Mouse (Mus musculus) T-helper 1 cell (primary cell): ENCODE measurements around the gene Gspt2.
"Not testable (repeated sequence)": the region's sequence is repeated elsewhere in the genome, so short reads cannot be mapped to it uniquely, and the experiment has no call there.

Experiments used
- in situ Hi-C: fragments of 300-600 bp; cut with MboI, MseI; formaldehyde crosslinking; loops from one replicate; pipeline ENCODE4 v1.15.1; 2025; ENCODE audit warnings: high pct_unique_total_duplicates

Gene Gspt2

GRCm38 (mm10) chrX:94635961-94636563, at the start of gene Gspt2:
Gene Gspt2, plus strand, starts transcription at chrX:94636069.
- in situ Hi-C loops, result no loop called here

- in situ Hi-C loops, result loop anchor here (5.0 kb wide), 1 partner anchor 53 kb away; no protein-coding TSS in a partner anchor
These were observed 10.8 kb upstream of the Gspt2 start for GRCm38 (mm10) chrX:94624835-94625803.

- in situ Hi-C loops, result no loop called here
These were observed 1.0 kb downstream of the Gspt2 start for GRCm38 (mm10) chrX:94636911-94637310.

- in situ Hi-C loops, result no loop called here
These were observed 12.7 kb downstream of the Gspt2 start for GRCm38 (mm10) chrX:94648541-94648940.

GRCm38 (mm10) chrX:94657734-94658133, 21.9 kb downstream of the Gspt2 start:
- in situ Hi-C loops, result loop anchor here (25.0 kb wide), 1 partner anchor 705 kb away; no protein-coding TSS in a partner anchor

GRCm38 (mm10) chrX:94670814-94671213, 34.9 kb downstream of the Gspt2 start:
- in situ Hi-C loops, result loop anchor here (10.0 to 25.0 kb wide), 2 partner anchors 344 to 691 kb away; no protein-coding TSS in a partner anchor

- in situ Hi-C loops, result loop anchor here (5.0 to 25.0 kb wide), 3 partner anchors 182 to 687 kb away; no protein-coding TSS in a partner anchor
These were observed 39.1 kb downstream of the Gspt2 start for GRCm38 (mm10) chrX:94674977-94675376.

- in situ Hi-C loops, result not testable (repeated sequence)
These were observed 45.7 kb downstream of the Gspt2 start for GRCm38 (mm10) chrX:94681581-94681980.

- in situ Hi-C loops, result not testable (repeated sequence)
These were observed 53.7 kb downstream of the Gspt2 start for GRCm38 (mm10) chrX:94689593-94689992.
